Mouse (Mus musculus) Patski (cell line): Measurements from ENCODE around the gene Mapk6. TPM values are rescaled to one million over a fixed set of nuclear protein-coding genes. Genes with fewer than 3 reads are reported as not detected.

Experiments
- ATAC-seq: fragments of 100-300 bp; one replicate; pipeline ENCODE4 v1.8.0; 2021
- CTCF ChIA-PET: fragments of 350-600 bp; sonication (Branson Sonifier 250); formaldehyde crosslinking; loops from one replicate; lab custom pipeline; 2022; ENCODE audit warnings: inconsistent platforms; lab: Charles Lee
- POLR2A ChIA-PET: fragments of 350-600 bp; sonication (Branson Sonifier 250); formaldehyde crosslinking; loops from one replicate; lab custom pipeline; 2022; ENCODE audit warnings: antibody characterized with exemption, inconsistent platforms; lab: Charles Lee
- DNase-seq: peaks from one replicate; pipeline ENCODE4 v3.0.0-alpha.2; 2011; ENCODE audit warnings: low read depth, low spot score
- H3K27me3 ChIP-seq: fragments of 371-371 bp; one replicate; pipeline ENCODE4 v1.5.1; 2021
- CTCF ChIP-seq: fragments of 100-300 bp; IDR thresholded peaks from one replicate; pipeline ENCODE4 v1.5.1; 2021
- in situ Hi-C: fragments of 300-500 bp; cut with MboI; formaldehyde crosslinking; loops from 3 replicates; pipeline ENCODE4 v1.11.1; 2018; ENCODE audit warnings: low pct_unique_long_range_greater_than_20kb, mixed read lengths
- polyA plus RNA-seq: library from polyadenylated mRNA; unstranded; gene quantifications from one replicate; pipeline ENCODE4 v1.2.3, GENCODE M21; 2021

Mapk6 gene
- polyA plus RNA-seq, 1 experiment from 2014 or later: 74.9 TPM

GRCm38 (mm10) chr9:75427366-75428273 is 17.8 kb upstream of the Mapk6 start:
- no peak for DNase-seq
- no peak for ATAC-seq
- in situ Hi-C loops: loop anchor here (25.0 kb wide), 1 partner anchor 365 kb away; the partner anchor contains the start of gene Myo5a
- no peaks in the 10 kb centered on the region for H3K27me3 ChIP-seq
- CTCF ChIA-PET: interaction anchor here (1.2 to 2.0 kb wide), 3 partner anchors 12 to 19 kb away, joined by 3 to 4 read pairs (median 3); partner anchors contain the start of gene Mapk6
- TF ChIP-seq CTCF: no peak
- POLR2A ChIA-PET: no interaction called here

GRCm38 (mm10) chr9:75425796-75426391 is 16.1 kb upstream of the Mapk6 start:
- ChIA-PET POLR2A (interaction anchor here (0.6 kb wide), 1 partner anchor 15 kb away, joined by 3 read pairs; no protein-coding TSS in a partner anchor), CTCF (no interaction called here)
- TF ChIP-seq CTCF: no peak
- no peaks in the 10 kb centered on the region for H3K27me3 ChIP-seq
- ATAC-seq (no peak), DNase-seq (no peak)
- in situ Hi-C loops: loop anchor here (25.0 kb wide), 1 partner anchor 364 kb away; the partner anchor contains the start of gene Myo5a

GRCm38 (mm10) chr9:75424358-75425150 is 14.7 kb upstream of the Mapk6 start:
- no peak for DNase-seq
- POLR2A ChIA-PET: interaction anchor here (5.4 kb wide), 1 partner anchor 14 kb away, joined by 16 read pairs; the partner anchor contains the start of gene Mapk6
- no peak for ATAC-seq
- CTCF ChIA-PET: interaction anchor here (1.5 to 3.5 kb wide), 3 partner anchors 10 to 15 kb away, joined by 3 to 23 read pairs (median 6); partner anchors contain the start of gene Mapk6
- no peak for TF ChIP-seq CTCF
- in situ Hi-C loops: loop anchor here (25.0 kb wide), 1 partner anchor 362 kb away; the partner anchor contains the start of gene Myo5a
- no peaks in the 10 kb centered on the region for H3K27me3 ChIP-seq

- H3K27me3 ChIP-seq: no peaks in the 10 kb centered on the region
- DNase-seq: no peak
- in situ Hi-C loops: no loop called here
- TF ChIP-seq CTCF: no peak
- ChIA-PET POLR2A (interaction anchor here (2.0 to 5.4 kb wide), 2 partner anchors 13 to 15 kb away, joined by 12 to 16 read pairs; partner anchors contain the start of gene Mapk6), CTCF (interaction anchor here (1.2 to 3.5 kb wide), 4 partner anchors 10 to 58 kb away, joined by 3 to 23 read pairs (median 4); partner anchors contain the start of gene Mapk6)
- peak; percentile 41 for ATAC-seq
Observed at GRCm38 (mm10) chr9:75423683-75424082, 13.9 kb upstream of the Mapk6 start.

- POLR2A ChIA-PET: interaction anchor here (2.0 to 5.4 kb wide), 2 partner anchors 12 to 14 kb away, joined by 12 to 16 read pairs; partner anchors contain the start of gene Mapk6
- CTCF ChIA-PET: interaction anchor here (1.0 to 3.5 kb wide), 5 partner anchors 12 to 60 kb away, joined by 3 to 23 read pairs (median 3); no protein-coding TSS in a partner anchor
- DNase-seq: no peak
- in situ Hi-C loops: no loop called here
- no peaks in the 10 kb centered on the region for H3K27me3 ChIP-seq
- no peak for TF ChIP-seq CTCF
- peak; percentile 96 for ATAC-seq
Observed at GRCm38 (mm10) chr9:75422251-75422691, 12.5 kb upstream of the Mapk6 start.

- no peaks in the 10 kb centered on the region for H3K27me3 ChIP-seq
- no peak for ATAC-seq
- CTCF ChIA-PET: interaction anchor here (1.0 to 1.2 kb wide), 3 partner anchors 9 to 28 kb away, joined by 3 to 6 read pairs (median 3); no protein-coding TSS in a partner anchor
- no peak for DNase-seq
- TF ChIP-seq CTCF: no peak
- POLR2A ChIA-PET: no interaction called here
- in situ Hi-C loops: no loop called here
Observed at GRCm38 (mm10) chr9:75414204-75414603, 4.4 kb upstream of the Mapk6 start.

- in situ Hi-C loops: no loop called here
- no peak for ATAC-seq
- H3K27me3 ChIP-seq: no peaks in the 10 kb centered on the region
- no peak for TF ChIP-seq CTCF
- no peak for DNase-seq
- ChIA-PET POLR2A (no interaction called here), CTCF (interaction anchor here (1.2 kb wide), 1 partner anchor 27 kb away, joined by 3 read pairs; no protein-coding TSS in a partner anchor)
Observed at GRCm38 (mm10) chr9:75413206-75413605, 3.4 kb upstream of the Mapk6 start.

GRCm38 (mm10) chr9:75411584-75411983 is 1.8 kb upstream of the Mapk6 start:
- CTCF ChIA-PET: interaction anchor here (0.8 kb wide), 1 partner anchor 10 kb away, joined by 3 read pairs; no protein-coding TSS in a partner anchor
- no peak for ATAC-seq
- no peaks in the 10 kb centered on the region for H3K27me3 ChIP-seq
- POLR2A ChIA-PET: interaction anchor here (0.6 to 1.9 kb wide), 2 partner anchors 10 to 22 kb away, joined by 3 to 16 read pairs; no protein-coding TSS in a partner anchor
- no peak for TF ChIP-seq CTCF
- in situ Hi-C loops: no loop called here
- no peak for DNase-seq

GRCm38 (mm10) chr9:75410868-75411487 is 1.2 kb upstream of the Mapk6 start:
- POLR2A ChIA-PET: interaction anchor here (0.6 to 2.3 kb wide), 5 partner anchors 8 to 26 kb away, joined by 3 to 16 read pairs (median 3); no protein-coding TSS in a partner anchor
- in situ Hi-C loops: no loop called here
- no peak for TF ChIP-seq CTCF
- ATAC-seq (no peak), DNase-seq (no peak)
- CTCF ChIA-PET: interaction anchor here (0.8 to 1.7 kb wide), 6 partner anchors 9 to 48 kb away, joined by 3 to 5 read pairs (median 4); no protein-coding TSS in a partner anchor
- H3K27me3 ChIP-seq: no peaks in the 10 kb centered on the region
